Mouse (Mus musculus) liver, adult 2 months (tissue): ENCODE data around the gene Sntg2.

Experiments used
- CTCF ChIP-seq: fragments of 200-500 bp; IDR thresholded peaks from 2 replicates; pipeline ENCODE4 v1.5.1; 2011; ENCODE audit warnings: low read depth, low read length, control low read depth
- POLR2A ChIP-seq: fragments of 200-500 bp; IDR thresholded peaks from 2 replicates; pipeline ENCODE4 v1.6.1; 2011; ENCODE audit warnings: low read length, control low read depth; ENCODE audit not compliant: insufficient read depth; ENCODE audit errors: extremely low read depth

GRCm38 (mm10) chr12:30249068-30249467, 124.1 kb downstream of the Sntg2 start:
- TF ChIP-seq POLR2A = no peak
- TF ChIP-seq CTCF = no peak
